Mouse (Mus musculus): ENCODE measurements around the gene Gnat2.
A peak's percentile ranks its signal among the peaks of the same experiment; 100 is the strongest.

Gene Gnat2

DNA sequence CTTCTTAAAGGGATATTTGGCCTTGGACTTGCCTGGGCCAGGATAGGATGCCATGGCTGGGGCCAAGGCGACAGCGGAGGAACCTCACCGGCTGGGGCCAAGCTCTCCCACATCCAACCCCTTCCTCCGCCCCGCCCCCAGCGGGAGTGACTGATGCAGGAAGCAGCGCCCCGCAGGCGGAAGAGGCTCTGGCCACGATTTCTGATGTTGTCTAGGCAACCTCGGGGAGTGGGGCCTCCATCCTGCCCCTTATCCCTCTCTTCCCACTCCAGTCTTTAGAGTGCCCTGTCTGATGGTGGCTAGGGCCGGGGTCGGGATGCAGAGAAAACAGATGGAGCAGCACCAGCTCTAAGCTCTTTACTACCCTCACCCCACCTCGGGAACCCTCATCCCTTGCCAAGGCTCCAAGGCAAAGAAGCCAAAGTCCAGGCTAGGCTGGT lies 7.3 kb upstream of the Gnat2 start:
- DNase-seq = peak; percentile 94 to 96

GRCm38 (mm10) chr3:108085721-108086469 lies 6.7 kb upstream of the Gnat2 start:
- peak; percentile 82 to 87 for DNase-seq

DNA sequence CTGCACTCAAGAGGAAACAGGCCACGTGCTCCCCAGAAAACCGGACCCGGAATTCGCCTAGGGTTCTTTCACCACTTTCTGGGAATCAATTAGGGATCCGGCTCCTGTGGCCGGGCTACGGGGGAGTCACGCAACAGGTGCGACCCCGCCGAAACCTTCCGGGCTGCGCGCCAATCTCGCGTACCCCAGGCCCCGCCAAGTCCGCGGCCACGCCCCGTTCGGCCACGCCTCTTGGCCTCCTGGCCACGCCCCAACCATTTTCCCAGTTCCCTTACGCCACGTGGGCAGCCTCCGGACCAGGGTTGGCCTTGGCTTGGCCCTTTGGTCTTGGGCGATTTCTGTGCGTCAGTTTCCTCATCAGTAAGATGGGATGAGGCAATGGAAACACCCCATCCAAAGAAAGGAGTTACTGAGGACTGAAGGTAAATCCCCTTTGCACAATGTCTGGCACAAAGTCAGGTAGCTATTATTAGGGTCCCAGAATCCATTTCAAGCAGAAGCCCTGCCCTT lies 6.1 kb upstream of the Gnat2 start, which contains the start of gene Ampd2:
TSS of gene Ampd2 (minus strand) at position 182 of the 510 bp plus-strand sequence.
- DNase-seq = peak; percentile 84 to 89

DNA sequence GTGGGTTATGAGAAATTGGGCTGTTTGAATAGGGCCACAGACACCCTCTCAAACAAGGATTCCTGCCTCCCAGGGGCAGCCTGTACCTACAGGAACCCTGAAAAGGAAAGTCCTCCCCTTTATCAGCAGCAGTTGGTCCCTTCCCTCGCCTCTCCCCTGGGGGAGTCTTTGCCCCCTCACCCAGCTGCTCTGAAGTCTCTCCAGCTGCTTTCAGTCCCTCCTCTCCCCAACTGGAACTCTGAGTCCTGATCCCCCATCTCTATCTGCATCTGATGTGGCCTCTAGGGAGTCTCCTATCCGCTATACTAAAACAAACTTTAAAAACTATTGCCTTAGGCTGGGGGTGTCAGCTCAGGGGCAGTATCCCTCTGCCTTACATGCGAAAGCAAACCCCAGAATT lies 5.3 kb upstream of the Gnat2 start:
- DNase-seq = no peak

DNA sequence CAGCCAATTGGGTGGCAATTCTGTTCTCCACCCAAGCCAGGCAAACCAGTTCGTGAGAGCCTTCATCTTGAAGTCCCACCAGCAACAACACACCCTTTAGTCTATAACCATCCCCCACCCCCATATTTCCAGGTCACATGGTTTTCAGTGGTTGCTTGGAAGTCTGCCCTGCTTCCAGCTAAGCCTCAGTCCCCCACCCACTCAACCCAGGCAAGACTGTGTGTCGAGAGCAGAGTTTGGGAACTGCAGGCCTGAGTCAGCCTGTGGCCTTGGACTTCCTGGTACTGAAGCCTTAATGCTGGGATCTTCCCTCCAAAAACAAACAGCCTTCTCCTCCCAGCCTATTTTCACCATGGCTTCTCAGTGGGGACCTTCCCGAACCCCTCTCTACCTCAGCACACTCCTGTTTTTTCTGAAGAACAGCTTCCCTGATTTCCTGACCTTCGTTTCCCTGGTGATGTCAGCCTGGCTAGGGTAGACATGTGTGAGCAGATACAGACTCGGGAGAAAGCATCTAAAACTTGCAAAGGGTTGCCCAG lies 3.7 kb upstream of the Gnat2 start:
- DNase-seq = peak in 1 of 2 experiments; percentile 13

- no peak for DNase-seq
Measured at GRCm38 (mm10) chr3:108089916-108090315, 2.7 kb upstream of the Gnat2 start.

DNA sequence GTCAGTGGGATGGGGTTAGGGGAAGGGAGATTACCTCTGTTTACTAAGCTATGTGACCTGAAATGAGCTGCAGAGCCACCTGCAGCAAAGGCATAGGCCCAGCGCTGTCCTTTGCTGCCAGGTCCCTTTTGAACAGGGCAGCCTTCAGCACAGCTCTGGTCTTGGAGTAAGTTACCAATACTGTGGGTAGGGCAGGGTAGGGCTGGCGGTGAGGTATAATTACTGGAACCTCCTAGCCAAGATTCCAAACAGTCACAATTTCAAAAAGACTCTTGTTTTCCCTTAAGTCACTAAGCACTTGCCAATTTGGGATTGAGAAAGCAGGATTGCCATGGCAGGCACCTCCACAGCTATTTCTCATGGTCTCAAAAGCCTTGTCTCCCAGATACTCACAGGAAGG lies 2.0 kb upstream of the Gnat2 start:
- peak in 1 of 2 experiments; percentile 7 for DNase-seq

DNA sequence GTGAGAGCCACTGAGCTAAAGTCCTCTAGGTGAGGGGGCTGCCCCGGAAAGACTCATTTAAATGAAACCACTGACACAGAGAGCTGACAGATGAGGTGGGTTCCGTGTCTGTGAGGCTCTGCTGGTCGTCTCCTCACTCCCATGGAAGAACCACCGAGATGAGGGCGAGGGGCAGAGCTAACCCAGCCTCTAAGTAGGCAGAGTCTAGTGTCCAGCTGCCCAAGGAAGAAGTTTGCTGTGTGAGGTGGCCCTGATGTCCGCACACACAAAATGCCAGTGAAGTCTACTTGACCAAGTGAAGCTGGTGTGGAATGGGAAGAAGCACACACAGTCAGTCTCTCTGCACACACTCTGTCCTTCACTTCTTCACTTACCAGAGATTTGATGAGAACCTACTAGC lies 559 bp upstream of the Gnat2 start:
- DNase-seq = no peak

DNA sequence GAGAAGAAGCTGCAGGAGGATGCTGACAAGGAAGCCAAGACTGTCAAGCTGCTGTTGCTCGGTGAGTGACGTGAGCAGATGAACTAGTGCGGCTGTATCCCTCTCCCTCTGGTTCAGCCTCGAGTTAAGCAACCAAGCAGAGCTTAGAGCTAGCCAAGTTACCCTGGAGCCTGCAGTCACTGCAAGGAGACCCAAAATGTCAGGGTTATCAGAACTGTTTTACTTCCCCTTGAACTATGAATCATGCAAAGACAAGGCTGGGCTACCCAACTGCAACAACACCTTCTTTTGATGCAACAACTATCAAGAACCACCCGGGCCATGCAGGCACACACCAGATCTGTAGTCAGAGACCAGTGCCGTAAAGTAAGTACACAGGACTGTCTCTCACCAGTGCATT lies 717 bp downstream of the Gnat2 start:
- no peak for DNase-seq

- DNase-seq = no peak
Measured at GRCm38 (mm10) chr3:108094146-108094545, 1.6 kb downstream of the Gnat2 start.

DNA sequence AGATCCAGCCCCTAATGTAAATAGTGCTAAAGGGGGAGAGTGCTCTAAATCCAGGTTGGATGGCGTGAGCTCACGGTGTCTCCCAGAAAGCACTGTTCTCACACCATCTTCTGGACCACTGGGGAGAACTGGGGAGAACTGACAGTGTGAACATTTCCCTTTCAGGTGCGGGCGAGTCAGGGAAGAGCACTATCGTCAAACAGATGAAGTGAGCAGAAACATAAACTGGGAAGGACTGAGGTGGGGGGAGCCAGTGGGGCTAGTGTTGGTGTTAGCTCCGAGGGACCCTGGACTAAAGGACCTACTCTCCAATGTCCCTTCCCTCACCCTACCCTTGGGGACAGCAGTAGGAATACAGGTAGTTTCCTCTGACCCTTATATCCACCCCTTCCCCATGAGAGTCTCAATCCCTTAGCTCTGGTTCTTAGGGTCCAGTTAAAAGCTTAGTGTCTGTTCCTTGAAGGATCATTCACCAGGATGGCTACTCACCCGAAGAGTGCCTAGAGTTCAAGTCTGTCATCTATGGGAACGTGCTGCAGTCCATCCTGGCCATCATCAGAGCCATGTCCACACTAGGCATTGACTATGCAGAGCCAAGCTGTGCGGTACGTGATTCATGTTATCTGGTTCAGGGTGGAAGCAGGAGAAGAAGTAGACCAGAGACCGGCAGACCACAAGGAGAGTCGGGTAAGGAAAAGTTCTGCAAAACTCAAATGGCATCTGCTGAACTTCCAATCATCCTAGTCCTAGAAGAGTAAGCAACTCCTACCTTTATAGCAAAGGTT lies 2.6 kb downstream of the Gnat2 start:
- no peak for DNase-seq

DNA sequence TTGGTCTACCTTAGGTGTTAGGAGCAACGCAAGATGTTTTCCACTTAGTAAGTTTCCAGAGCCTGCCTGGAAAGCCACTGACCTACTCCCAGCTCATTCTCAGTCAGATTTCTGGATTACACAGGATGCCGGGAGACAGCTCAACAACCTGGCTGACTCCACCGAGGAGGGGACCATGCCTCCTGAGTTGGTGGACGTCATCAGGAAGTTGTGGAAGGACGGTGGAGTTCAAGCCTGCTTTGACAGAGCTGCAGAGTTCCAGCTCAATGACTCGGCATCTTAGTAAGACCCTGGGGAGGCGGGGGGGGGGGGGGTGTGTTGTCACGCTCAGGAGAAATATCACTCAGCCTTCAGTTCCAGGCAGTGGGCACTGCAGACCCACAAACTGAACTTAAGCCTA lies 3.6 kb downstream of the Gnat2 start:
- no peak for DNase-seq

- no peak for DNase-seq
Measured at GRCm38 (mm10) chr3:108096726-108097125, 4.1 kb downstream of the Gnat2 start.

DNA sequence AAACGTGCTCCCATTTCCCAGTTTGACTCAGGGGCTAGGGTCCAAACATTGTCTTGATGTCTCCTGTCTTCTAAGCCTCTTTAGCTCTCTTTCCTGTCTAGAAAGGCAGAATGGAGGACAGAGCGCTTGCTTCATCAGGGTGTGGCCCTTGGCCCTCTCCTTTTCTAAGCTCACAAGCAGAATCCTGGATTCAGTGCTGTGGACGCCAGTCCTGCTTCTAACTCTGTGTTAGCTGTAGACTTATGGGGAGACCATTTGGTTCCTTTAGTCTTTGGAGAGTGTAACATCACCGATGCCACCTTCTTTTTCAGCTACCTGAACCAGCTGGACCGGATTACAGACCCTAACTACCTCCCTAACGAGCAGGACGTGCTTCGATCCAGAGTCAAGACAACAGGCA lies 5.1 kb downstream of the Gnat2 start:
- no peak for DNase-seq

DNA sequence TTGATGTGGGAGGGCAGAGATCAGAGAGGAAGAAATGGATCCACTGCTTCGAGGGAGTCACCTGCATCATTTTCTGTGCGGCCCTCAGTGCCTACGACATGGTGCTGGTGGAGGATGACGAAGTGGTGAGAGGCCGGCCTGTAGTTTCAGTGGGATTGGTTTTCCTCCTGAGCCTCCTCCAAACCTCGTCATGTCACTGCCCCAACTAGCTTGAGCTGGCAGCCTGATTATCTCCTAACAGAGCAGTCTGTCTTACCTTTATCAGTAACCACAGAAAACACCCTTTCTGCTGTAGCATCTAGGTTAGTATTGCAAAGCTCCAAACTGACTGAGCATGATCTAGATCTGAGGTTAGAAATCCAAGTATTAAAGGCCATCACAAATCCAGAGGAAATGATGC lies 5.7 kb downstream of the Gnat2 start:
- DNase-seq = no peak

DNA sequence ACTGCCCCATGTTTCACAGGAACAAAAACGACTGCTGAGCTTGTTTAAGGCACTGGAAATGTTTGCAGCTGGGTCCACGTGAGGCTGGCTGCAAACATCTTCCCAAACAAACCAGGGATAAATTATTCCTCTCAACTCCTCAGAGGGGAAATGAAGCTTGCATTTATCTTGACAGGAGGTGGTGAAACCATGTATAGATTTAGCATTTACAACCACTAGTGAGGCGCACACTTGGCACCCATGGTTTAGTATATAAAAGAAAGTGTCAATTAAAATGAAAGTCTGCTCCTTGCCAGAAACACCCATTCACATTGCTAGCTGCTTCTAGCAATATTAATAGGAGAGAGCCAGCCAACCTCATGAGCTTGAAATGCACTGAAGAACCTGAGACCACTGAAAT lies 9.0 kb downstream of the Gnat2 start:
- DNase-seq = no peak

- no peak for DNase-seq
Measured at GRCm38 (mm10) chr3:108102075-108102474, 9.5 kb downstream of the Gnat2 start.

DNA sequence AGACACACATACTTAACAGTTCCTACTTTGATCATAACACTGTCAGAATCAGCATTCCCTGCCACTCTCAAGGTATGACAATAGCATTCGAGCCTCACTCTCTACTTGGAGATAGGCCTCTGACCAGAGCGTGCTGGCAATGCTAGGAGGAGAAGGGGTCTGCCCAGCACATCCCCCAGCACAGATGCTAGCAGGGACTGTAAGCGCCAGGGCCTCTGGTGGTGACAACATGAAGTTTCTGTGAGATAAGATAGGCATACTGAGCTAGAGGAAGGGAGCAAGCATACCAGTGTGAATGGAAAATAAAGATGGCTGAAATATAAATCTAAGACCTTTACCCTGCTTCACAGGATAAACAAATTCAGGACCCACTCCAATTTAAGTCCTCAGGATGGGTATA lies 12.7 kb downstream of the Gnat2 start:
- DNase-seq = no peak

GRCm38 (mm10) chr3:108111320-108111719 lies 18.7 kb downstream of the Gnat2 start:
- DNase-seq = no peak

DNA sequence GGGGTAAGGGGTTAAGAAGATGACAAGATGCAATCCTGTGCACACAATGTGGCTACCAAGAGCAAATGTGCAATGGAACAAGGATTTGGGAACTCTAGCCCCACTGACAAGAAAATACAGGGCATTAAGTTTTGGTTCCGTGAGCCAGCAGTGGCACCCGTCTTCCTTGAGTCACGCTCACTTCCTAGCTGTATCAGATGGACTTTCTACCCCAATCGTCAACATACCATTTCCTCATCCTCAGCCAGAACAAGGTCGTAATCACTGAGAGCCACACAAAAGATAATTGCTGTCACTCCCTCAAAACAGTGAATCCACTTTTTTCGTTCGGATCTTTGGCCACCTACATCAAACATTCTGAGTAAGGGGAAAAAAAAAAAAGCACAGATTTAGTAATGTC lies 19.7 kb downstream of the Gnat2 start:
- DNase-seq = no peak

DNA sequence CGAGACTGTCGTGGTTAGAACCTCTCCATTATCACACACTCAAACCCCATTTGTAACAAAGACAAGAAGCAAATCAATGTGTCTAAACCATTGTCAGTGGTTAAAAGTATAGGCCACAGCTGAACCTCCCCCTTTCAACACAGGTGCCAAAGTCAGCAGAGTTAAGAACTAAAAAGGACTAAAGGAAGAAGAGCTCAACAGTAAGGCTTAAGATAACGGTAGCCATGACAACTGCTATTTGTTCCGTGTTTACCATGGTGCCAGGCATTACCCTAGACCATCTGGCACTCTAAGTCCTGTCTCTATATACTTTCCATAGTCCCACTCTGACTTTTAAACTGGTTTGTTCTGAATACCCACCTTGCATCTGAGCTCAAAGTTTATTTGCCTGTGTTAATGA lies 20.1 kb downstream of the Gnat2 start:
- no peak for DNase-seq

- DNase-seq = no peak
Measured at GRCm38 (mm10) chr3:108113591-108114289, 21.2 kb downstream of the Gnat2 start.

GRCm38 (mm10) chr3:108117465-108117864 lies 24.9 kb downstream of the Gnat2 start:
- DNase-seq = no peak
